Mouse (Mus musculus) right cerebral cortex, adult 2 months (tissue): ENCODE results near the gene Timm29.

Source experiments
- DNase-seq, 2 experiments: peaks; one replicate each; pipeline ENCODE4 v3.0.0; 2021 to 2022; ENCODE audit warnings: low spot score in 2 of 2

The Timm29 gene

DNA sequence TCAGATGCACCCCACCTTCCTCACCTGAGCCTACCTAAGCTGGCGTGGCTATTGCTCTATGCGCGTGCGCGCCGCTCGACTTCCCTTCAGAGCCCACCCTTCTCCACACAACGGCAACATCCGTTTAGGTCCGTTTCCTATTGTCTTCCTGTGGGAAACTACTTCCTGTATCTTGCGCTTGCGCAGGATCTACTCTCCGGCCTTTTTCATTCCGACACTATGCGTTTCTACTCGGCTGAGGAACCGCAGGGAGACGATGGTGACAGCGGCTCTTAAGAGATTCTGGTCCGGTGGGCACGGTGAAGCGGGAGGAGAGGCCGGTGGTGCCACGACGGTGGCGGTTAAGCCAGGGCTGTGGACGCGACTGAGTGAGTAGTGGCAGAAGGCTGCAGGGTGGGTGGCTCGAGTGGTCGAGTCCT, at the start of gene Timm29, which contains the start of gene Yipf2:
Gene Timm29, plus strand, starts transcription at position 20 of the 419 bp plus-strand sequence.
Gene Yipf2, minus strand, starts transcription at position 126 of the 419 bp plus-strand sequence.
- peak; percentile 95 to 96 for DNase-seq

DNA sequence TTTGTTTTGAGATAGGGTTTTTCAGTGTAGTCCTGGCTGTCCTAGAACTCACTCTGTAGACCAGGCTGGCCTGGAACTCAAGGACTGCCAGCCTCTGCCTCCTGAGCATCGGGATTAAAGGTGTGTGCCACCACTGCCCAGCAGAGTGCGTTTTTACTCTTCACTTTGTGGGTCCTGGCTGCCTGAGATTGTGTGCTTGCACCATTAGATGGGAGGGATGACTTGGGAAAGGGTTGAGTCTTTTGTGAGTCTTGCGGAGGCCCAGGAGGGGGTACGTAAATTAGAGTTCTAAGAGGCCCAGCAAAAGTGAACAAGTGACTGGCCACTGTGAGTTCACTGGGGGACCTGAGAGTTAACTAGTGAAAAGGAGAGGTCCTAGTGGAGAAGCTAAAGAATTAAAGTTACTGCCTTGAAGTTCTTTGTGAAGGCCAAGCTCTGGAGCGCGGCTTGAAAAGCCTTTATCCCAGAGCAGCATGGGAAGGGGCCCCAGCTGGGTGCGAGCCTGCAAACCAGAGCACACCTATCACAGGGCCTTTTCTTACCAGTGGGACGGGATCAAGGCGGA, 47.1 kb upstream of the Timm29 start:
- DNase-seq: no peak

DNA sequence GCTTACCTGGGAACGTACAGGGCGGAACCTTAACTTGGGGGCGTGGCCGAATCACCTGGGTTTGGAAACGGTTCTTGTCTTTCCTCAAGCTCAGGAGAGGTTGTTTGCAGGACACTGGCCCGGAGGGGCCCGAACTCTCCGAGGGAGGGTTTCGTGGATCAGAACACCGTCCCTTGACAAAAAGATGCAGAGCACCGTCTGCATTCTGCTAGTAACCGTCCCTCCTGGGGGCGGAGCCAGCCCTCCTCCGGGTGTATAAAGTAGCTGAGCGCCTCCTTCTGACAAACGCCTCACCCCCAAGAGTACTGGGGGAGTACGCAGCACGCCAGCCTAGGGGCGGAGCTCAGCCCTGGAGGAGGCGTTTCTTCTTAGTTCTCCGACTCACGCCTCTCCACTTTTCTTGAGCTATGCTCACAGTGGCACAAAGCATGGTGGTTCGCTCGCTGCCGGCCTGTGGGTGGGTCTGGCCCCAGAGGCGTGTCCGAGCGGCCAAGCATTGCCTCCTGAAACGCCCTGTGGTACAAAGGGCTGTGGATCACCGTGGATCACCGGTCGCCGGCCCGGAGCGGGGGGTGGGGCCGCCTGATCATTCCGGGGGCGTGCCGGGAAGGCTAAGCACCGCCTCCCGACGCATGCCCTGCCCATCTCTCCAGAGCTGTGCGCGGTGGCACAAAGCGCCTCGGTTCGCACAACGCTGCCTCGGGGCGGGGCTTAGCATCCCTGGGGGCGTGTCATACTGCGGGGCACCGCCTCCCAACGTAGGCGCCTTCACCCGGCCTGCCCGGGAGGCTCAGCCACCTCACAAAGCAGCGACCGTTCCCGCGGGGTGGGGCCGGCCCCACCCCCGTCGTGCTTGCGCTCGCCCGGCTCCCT, 46.4 kb upstream of the Timm29 start:
- peak; percentile 98 for DNase-seq

DNA sequence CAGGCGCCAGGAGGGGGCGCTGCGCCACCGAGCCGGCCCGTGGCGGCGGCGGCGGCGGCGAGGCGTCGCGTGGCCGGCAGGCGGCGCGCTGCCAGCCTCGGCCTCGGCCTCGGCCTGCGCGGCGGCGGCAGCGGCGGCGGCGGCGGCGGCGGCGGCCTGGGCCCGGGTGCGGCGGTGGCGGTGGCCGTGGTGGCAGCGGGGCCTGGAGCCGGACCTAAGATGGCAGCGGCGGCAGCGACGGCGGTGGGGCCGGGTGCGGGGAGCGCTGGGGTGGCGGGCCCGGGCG, 45.8 kb upstream of the Timm29 start, which contains the start of gene Carm1:
Gene Carm1, plus strand, starts transcription at position 106 of the 286 bp plus-strand sequence.
- no peak for DNase-seq

DNA sequence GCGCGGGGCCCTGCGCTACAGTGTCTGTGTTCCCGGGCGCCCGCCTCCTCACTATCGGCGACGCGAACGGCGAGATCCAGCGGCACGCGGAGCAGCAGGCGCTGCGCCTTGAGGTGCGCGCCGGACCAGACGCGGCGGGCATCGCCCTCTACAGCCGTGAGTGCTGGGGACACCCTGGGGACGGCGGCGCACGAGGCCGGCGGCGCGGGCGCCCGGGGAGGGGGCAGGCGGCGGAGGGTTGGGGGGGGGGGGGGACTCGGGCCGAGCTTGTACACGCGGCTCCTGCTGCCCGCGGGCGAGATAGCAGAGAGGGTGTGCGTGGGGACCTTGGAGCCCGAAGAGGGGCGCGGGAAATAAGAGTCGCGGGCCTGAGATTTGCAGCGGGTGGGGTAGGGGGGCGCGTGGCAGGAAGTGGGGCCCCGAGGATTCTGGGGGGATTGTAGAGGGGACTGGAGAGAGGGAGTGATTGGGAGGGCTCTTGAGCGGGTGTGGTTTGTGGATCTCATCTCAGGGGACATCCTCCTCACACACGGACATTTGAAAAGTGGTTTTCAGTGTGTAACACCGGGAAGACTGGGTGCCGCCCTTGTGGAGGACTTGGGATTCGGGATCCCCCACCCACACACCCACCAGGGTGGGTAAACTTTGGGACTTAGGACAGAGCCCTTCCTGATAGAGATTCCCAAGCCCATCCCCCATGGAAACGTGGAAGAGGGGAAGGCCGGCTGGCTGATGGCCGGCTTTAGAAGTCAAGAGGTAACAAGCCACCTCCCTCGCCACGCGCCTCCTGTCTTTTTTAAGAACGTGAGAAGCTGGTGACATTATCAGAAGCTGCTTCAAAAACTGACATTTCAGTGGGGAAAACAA, 45.2 kb upstream of the Timm29 start:
- DNase-seq: peak; percentile 18 to 62

DNA sequence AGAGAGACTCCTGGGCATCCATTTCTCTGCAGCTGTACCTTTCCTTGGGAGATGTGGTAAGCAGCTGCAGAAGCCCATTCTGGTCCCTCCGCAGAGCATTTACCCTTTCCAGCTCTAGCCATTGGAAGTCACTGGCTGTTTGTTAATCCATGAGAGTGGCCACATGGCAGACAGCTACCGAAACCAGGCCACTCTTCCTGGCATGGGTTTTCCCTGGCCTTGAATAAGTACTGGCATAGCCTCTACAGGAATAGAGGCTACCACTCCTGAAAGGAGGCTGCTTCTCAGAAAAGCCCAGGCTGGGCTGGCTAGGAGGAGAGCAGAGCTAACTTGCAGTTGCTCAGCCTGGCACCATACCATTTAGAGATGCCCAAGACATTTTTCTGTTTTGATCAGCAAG, 41.5 kb upstream of the Timm29 start:
- no peak for DNase-seq

DNA sequence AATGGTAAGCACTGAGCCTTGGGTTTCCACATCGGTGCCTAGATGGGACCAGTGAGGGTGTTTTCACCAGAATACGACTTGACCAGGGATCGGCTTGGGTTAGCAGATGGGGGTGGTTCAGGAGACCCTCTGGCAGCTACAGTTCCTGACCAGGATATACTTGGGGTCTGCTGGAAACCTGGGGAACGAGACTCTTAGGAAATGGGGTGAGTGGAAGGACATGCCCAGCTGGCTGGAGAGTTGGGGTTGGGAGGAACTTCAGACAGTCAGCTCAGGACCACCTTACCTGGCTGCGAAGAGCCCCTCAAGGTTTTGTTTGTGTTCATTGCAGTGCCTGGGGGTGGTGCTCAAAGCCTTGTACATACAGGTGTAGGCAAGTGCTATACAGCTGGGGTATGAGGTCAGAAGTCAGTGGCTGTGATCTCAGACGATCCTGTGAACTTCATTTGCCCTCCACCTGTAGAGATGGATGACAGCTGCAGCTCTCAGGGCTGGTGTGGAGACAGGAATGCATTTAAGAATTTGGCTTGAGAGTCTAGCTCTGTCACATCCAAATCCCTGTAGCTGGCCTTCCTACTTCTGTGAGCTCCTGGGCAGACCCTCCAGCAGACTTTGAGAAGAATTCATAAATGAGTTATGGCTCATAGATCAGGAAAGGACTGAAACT, 38.8 kb upstream of the Timm29 start:
- no peak for DNase-seq

DNA sequence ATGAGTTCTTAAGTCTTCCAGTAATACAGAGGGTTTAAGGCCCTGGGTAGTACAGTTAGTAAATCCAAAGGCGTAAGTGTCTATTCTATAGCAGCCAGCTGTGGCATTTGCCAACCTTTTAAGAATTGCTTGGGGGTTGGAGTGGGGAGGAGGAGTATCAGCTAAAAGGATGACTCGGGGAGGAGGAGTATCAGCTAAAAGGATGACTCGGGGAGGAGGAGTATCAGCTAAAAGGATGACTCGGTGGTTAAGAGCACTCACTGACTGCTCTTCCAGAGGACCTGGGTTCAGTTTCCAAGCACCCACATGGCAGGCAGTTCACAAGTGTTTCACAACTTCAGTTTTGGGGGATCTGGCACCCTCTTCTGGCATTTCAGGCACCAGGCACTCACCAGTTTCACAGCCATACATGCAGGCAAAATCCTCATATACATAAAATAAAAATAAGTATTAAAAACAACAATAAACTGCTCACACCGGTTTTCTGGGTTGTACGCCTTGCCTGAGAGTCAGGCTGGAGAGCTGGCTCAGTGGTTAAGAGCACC, 37.3 kb upstream of the Timm29 start:
- no peak for DNase-seq

DNA sequence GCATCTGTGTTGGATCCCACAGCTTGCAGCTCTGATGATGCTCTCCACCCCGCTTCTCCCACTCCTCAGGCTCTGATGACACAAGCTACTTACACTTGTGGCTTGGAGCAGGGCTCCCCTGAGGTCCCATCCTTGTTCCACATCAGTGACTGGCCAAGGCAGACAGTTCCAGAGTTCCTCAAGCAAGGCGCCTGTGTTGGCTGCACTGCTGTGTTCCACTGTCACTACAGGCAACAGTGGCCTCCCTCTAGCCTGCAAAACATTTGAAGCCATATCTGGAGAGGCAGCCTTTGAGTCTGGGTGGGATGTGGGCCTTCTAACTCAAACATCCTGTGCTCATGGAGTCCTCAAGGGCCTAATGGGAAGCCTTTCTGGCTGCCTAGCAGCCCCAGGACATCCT, 35.5 kb upstream of the Timm29 start:
- DNase-seq: no peak

DNA sequence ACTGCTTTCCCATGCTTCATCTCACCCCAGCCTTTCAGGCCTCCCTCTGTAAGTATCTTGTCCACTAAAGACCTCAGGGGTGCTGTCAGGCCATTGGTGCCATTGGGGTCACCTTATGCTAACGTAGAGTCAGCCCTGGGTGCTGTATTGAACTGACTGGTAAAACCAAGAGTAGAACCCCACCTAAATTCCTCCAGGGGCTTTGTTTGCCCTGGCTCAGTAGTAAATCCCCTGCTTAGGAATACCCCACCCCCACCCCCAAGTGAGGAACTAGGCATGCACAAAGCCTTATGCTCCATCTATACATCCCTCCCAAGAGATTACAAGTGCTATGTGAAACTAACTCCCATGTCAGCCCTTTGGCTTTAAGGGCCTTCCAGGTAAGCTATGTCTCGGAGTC, 35.0 kb upstream of the Timm29 start:
- DNase-seq: no peak

DNA sequence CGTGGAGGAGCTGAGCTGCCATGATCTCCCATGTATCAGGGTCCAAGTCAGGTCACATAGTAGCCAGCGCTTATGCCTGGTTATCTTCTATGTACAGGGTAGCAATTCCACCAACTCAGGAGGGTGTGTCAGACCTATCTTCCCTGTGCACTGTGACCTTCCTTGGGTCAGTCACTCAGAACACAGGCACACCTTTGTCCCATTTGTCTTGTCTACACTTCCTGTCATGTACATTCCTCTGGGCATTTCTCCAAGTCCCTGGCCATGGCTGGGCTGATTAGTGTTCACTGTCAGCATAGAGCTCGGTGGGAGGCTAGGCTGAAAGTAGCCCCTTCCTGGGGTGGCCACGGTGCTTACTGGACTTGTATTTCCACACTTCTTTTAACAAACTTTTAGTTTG, 34.2 kb upstream of the Timm29 start:
- no peak for DNase-seq

DNA sequence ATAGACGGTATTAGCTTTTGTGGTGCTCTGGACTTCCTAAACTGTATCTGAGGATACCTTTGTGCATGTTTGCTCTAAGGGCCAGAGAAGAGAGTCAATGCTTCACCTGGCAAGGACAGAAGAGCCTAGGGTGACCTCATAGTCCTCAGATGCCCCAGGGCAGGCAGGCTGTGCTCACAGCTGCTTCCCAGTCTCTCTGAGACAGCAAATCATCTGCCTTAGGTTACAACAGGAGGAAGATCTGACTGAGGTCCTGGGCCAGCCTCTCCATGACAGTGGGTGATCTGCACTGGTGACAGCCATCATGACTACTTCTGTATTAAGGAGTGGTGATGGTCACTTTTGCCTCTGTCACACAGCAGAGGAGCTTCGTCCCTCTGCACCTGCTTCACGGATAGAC, 33.4 kb upstream of the Timm29 start:
- DNase-seq: no peak

DNA sequence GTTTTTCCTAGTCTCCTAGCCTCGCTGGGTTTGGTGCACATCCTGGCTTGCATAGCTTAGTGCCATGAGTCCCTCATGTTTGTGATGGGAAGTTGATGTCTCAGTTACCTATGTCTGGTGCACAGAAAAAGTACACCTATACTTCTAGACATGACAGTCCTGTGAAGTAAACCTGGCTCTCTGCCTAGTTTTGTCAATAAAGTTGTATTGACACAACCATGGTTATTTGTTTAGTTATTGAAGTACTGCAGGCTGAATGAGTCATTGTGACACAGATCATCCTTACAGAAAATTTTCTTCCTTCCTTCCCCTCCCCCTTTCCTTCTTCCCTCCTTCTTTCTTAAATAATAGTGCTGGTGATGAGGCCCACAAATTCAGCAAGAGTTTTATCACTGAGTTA, 28.1 kb upstream of the Timm29 start:
- no peak for DNase-seq

DNA sequence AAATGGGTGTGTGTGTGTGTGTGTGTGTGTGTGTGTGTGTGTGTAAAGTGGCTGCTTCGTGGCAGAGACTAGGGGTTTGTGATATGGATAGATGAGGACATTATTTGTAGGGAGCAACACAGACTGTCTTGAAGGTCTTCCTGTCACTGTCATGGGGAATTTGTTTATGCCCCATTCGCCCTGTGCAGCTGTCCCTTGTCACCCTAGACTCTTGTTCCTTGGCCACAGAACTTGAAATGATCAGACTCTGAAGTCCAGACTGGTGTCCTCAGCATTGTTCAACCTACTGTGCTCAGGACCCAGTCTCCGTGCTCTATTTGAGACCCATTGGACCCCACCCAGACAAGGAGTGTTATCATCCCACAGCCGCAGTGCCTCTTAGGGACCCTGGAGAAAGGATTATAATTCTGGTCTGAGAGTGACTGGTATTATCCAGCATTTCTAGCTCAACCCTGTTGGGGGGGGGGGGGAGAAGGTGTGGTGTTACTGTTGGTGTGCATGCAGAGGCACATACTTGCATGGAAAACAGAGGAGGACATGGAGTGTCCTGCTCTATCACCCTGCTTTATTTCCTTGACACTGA, 27.4 kb upstream of the Timm29 start:
- no peak for DNase-seq

DNA sequence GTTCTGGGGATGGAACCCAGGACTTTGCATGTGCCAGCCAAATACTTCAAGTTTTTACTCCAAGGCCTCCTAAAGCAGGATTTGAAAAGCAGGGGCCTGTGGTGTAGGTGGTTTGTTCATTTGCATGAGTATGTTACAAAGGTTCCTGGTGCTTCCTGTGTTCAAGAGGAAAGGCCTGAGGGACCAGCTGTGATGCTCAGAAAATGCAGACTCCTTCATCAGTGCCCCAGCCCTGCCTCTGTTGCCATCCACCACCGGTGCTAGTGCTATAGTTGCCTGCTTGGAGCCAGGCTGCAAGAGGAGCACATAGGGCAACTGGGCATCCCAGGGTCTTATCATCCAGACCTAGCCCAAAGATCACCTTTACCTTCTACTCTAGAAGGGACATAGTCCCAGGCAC, 26.0 kb upstream of the Timm29 start:
- DNase-seq: no peak

DNA sequence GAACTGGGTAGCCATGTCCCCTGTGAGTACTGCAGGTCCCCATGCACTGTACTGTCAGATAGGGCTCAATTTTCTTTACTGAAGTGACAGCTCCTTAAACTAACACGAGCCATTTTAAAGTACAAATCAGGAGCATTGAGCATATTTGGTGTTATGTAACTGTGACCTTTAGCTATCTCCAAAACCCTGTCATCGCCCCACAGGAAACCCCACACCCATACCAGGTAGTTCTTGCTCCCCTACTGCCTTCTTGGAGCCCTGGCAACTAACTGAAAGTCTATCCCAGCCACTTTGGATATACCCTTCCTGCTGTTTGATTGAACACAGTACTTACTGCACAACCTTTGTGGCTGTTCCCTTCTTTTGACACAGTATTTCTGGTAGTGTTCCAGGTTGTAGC, 25.5 kb upstream of the Timm29 start:
- DNase-seq: no peak

DNA sequence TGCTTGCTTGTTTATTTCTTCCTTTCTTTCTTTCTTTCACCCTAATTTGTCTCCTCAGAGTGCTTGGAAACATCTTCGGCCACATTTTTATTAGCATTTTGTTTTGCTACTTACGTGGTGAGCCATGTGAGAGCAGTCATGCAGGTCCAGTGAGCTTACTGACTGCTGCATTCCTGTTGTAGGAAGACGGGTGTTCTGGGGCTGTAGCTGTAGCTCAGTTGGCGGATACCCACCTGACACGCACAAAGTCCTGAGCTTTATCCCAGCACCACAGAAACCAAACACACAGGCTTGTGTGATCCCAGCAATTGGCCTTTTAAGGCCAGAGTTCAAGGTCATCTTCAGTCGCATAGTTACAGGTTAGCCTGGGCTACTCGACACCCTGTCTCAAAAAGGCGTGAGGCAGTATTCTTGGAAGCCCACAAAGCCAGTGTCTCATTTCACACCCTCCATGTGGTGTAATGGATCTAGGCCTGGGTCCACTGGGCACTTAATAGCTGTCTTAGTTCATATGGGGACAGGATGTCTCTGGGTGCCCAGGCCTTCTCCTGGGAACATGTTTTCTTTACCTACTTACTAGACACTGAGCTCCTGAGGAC, 23.8 kb upstream of the Timm29 start:
- DNase-seq: no peak

DNA sequence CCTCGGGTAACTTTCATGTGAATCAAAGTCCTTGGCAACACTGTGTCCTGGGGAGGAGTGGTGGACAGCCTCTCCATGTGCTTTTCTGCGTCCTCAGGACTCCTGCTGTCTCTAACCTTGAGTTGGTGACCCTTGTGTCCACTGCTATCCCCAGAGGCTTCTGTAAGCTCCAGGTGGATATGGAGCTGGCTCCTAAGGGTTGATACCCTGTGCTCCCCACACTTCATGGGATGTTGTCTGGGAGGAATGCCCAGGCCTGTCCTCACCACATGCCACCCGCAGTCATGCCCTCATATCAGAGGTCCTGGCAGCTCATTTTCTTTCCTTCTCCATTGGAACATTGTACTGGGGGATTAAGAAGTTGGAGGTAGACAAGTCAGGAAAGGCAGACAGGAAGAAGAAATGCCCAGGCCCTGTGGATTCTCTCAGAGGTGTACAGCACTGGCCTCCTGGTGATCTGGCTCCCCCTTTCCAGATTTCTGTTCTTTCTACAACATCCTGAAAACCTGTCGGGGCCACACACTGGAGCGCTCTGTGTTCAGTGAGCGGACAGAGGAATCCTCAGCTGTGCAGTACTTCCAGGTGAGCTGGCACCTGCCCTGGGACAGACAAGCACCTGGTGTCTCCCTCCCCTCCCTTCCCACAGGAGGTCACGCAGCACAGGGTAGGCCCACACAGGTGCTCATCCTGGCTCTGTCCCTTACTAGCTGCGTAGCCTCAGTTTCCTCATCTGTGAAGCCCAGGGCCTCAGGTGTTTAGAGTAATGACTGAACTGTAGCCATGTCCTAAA, 18.3 kb upstream of the Timm29 start:
- no peak for DNase-seq

DNA sequence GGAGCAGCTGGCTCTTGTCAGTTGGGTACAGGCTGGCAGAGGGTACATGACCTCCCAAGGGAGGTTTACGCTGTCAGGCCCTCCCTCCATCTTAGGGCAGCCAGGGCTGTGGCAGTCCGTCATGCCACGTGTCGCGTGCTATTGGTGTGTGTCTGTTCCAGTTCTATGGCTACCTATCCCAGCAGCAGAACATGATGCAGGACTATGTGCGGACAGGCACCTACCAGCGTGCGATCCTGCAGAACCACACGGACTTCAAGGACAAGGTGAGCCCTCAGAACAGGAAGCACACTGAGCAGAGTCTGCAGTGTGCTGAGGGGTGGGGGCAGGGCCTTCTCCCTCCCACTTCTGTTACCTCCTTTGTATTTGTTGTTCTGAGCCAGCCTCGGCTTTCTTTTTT, 17.3 kb upstream of the Timm29 start:
- DNase-seq: no peak

DNA sequence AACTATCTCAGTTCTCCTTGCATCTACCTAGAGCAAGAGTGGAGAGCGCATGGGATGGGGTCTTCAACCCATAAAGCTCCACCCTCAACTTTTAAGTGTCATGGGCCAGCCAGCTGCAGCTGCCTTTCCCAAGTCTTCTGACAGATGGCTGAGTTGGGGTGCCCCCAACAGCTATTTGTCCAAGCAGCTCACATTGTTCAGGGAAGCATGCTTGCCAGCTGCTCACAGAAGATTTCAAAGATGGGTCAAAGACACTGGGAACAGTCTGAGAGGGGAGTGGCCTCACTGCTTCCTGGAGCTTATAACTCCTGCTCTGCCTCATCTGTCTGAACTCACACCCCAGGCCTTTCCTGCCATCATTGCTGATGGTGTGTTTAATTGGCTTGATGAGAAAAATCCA, 16.2 kb upstream of the Timm29 start:
- DNase-seq: no peak
